Mouse (Mus musculus) embryo, embryonic 10 days (tissue): ENCODE results near the gene Mmp25.
"Not testable (repeated sequence)": the region's sequence is repeated elsewhere in the genome, so short reads cannot be mapped to it uniquely, and the experiment has no call there.

Experiments used
- DNase-seq: peaks from one replicate; pipeline ENCODE4 v3.0.0-alpha.2; 2015; ENCODE audit warnings: low spot score

Mmp25 gene

DNA sequence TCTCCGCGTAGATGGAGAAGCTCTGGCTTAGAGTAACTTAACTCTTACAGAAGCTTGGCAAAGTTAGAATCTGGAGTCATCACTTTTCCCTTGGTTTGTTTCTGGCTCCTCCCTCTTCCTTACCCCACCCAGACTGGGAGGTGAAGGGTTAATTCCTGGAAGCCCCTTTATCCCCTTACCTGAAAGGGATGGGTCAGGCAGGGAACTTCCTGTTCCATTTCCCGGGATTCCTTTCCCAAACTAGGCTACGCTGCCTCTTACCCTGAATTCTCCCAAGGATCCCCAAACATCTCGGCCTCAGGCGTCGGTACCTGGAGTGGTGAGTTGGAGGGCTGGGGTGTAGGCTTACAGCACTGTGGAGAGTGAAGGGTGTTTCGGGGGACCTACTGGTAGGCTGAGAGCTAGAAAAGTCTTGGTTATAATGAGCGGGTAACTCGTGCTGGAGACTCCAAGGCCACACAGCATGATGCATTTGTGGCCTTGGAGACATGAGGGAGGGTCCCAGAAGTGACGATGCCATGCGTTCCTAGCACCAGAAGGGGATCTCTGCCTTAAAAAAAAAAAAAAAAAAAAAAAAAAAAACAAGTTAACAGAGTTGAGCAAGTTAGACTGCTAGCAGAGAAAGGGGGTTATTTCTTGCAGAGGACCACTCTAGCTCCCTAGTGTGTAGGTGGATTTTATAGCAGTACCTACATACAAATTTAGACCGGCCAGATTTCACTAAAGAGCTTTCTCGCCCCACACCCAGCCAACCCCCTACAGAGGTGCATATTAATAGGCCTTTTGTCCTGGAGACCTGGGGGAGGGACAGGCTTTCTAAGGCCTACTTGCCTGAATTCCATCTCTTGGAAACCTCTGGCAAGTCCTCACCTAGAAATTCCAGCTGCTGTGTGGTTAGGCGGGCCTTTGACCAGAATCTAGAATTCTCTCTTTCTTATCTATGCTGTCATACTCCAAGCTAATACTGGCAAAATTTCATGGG is 44.1 kb downstream of the Mmp25 start, which contains the start of gene Zscan10:
Gene Zscan10, plus strand, starts transcription at position 216 of the 982 bp plus-strand sequence.
- peak; percentile 20 for DNase-seq

DNA sequence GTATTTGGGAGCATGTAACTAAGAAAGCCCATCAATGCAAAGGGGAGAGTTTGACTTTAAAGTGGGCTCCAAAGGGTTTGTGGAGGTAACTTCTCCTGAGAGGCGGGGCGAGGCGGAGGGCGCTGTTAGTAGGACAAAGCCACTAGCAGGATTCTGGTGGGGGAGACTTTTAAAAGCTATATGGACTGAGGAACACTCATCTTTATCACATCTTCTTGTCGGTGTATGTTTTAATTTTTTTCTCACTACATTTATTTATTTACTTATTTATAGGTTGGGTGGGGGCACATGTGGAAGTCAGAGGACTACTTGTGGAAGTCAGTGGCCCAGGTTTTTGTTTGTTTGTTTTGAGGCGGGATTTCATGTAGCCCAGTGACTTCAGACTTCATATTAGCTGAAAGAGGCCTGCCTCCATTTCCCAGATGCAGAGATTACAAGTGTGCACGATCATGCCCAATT is 45.4 kb downstream of the Mmp25 start:
- DNase-seq: peak; percentile 42

DNA sequence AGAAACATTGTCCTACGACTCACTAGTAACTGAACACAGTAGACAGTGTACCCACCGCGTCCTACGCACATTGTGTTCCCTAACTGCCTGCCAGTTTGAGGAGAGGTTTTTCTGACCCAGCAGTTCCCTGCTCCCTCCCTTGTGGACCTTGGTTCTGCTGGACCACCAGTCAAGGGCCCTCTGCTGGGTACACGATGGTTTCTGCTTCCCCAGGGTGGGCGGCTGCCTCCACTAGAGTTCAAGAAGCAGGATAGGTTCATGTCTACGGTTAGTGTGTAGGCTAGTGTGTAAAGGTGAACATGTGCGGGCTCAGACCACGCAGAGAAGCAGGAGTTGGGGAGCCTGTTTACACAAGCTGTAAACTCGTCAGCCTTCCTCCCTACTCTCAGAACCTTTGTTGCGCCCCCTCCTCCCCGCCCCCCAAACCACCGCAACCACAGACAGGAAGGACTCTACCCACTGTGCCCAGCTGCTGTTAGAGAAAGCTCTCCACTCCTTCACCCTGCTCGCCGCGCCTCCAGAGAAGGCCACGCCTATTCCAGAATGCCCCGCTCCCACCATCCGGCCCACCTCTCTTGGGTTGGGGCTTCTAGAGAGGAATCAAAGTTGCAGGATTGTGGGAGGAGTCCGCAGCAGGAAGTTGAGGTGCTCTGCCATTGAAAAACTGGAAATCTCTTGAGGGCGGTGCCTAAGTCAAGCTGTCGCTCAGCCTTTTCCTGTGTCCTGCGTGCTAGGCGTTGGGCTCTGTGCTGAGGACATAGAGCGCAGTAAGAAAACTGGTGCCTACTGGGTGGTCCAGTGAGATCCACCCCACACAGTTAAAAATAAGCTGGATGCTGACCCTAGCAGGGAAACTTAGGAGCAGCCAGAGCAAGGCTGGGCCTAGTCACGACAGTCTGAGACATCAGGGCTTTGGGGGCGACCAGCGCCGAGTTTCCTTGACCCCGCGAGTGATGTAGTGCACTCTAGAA is 46.2 kb downstream of the Mmp25 start, which contains the start of gene Zfp13:
Gene Zfp13, minus strand, starts transcription at position 906 of the 971 bp plus-strand sequence.
- peak; percentile 95 for DNase-seq

- DNase-seq: not testable (repeated sequence)
Observed at GRCm38 (mm10) chr17:23595139-23595538, 49.9 kb downstream of the Mmp25 start.

DNA sequence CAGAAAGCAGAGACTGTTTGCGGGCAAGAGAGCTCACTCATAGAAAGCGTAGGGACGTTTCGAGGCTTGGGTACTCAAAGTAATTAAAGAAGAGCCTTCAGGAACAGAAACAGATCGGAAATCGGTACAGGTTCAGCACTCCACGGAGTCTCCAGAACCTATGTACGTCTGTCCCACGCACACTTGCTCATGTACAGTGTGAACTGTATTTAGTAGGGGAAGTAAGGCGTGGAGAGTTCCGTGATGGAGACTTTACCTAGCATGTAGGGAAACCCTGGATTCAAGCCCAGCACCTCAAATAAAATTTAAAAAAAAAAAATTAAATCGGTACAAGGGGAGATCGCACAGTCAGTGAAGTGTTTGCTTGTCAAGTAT is 52.2 kb downstream of the Mmp25 start:
- no peak for DNase-seq

DNA sequence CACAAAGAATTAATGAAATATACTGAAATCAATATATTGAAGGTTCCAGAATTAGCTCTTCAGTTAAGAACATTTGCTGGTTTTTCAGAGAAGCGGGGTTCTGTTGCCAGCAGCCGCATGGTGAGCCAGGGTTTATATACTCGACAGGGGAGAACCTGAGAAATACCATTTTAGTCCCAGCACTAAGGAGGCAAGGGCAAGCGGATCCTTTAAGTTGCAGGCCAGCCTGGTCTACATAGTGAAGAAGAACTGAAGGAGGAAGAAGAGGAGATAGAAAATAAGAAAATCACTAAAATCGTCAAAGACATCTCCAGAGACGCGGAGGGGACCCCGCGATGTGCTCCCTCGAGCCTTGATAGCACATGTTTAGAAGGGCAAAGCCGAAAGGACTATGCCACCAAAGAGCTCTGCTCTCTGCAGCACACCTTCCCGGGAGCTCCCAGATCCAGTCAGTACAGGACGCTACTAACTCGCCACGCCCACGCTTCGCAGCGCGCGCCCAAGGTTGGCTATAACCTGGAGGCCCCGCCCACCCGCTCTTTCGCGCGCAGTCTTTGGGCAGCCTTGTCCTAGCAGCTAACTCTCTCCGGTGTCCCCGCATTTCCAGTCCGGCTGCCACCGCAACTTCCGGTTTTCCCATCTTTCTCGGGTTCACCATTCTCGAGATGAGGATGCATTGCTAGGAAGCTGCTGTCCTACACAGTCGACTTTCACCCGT is 52.7 kb downstream of the Mmp25 start:
- peak; percentile 99 for DNase-seq

DNA sequence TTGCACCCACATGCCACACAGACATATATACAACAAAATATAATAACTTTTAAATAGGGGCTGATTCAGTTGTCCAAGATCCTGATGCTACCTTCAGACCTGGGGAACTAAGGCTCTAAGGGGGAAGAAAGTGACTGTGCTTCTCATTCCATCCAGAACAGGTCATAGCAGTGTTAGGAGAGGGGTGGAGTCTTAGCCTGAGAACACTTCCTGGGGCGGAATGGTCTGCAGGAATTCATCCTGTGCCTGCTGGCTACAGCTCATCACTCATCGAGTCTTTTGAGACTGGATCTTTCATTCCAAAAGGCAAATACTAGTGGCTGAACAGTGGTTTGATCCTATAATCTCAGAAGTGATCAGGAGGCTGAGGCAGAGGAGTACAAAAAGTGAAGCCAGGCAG is 57.8 kb downstream of the Mmp25 start:
- no peak for DNase-seq

- DNase-seq: peak; percentile 88
Observed at GRCm38 (mm10) chr17:23585721-23586491, 59.2 kb downstream of the Mmp25 start.

DNA sequence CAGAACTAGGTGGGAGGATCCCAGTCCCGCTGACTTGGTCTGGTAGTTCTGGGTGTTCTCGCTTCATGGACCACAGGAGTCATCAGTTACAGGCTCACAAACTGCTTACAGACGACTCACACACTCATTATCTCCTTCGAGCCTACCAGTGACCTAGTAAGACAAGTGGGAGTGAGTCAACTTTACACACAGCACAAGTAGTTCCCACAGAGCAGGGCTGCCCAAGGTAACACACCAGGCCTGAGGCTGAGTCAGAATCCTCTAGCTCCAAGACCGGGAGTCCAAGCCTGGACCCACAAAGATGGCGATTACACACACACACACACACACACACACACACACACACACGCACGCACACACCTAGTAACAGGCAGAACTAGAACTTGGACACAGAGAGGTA is 60.3 kb downstream of the Mmp25 start:
- no peak for DNase-seq
